Mouse (Mus musculus): Measurements from ENCODE around the gene Gm7954.
"Not testable (repeated sequence)": the region's sequence is repeated elsewhere in the genome, so short reads cannot be mapped to it uniquely, and the experiment has no call there.

Gene Gm7954

GRCm38 (mm10) chr14:41453418-41453817 is at the start of gene Gm7954:
Gene Gm7954, minus strand, starts transcription at chr14:41453518.
- not testable (repeated sequence) for DNase-seq (ENCODE audit: low read depth, low spot score)

GRCm38 (mm10) chr14:41489385-41489784 is 36.1 kb upstream of the Gm7954 start, which contains the start of gene Gm3486:
Gene Gm3486, minus strand, starts transcription at chr14:41489485.
- DNase-seq (ENCODE audit: low read depth, low spot score): not testable (repeated sequence)

- DNase-seq (ENCODE audit: low read depth, low spot score): not testable (repeated sequence)
Measured at GRCm38 (mm10) chr14:41425393-41426075, 27.8 kb downstream of the Gm7954 start.

GRCm38 (mm10) chr14:41424694-41425093 is 28.6 kb downstream of the Gm7954 start:
- DNase-seq (ENCODE audit: low read depth, low spot score): not testable (repeated sequence)

- DNase-seq (ENCODE audit: low read depth, low spot score): not testable (repeated sequence)
Measured at GRCm38 (mm10) chr14:41408181-41408580, 45.1 kb downstream of the Gm7954 start, which contains the start of gene Gm6482. Gene Gm6482, minus strand, starts transcription at chr14:41408281.
